Mouse (Mus musculus) c-Kit-positive CD71-positive TER-119-negative erythroid progenitor cells, embryonic 14.5 days (primary cell): Measurements from ENCODE around the gene Rps6.
"Not testable (repeated sequence)": the region's sequence is repeated elsewhere in the genome, so short reads cannot be mapped to it uniquely, and the experiment has no call there.

Source experiments
- DNase-seq: peaks from one replicate; pipeline ENCODE4 v3.0.0-alpha.2; 2013; ENCODE audit warnings: low read depth

Gene Rps6

GRCm38 (mm10) chr4:86852018-86852417, 5.2 kb downstream of the Rps6 start:
- no peak for DNase-seq

DNA sequence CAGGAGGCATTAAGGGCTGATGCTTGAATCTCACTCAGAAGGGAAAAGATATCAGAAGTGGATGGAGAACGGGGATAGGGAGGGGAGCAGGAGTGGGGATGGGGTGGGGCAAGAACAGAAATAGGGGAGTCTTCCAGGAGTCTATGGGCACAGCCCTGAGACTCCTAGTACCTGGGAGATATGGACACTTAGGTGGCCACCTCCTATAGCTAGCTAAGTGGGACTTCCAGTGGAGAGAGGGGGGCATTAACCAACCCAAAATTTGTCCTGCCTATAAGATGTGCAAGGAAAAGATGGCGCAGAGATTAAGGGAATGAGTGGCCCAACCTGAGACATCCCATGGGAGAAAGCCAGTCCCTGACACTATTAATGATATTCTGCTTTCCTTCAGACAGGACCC, 5.9 kb downstream of the Rps6 start:
- DNase-seq = no peak

GRCm38 (mm10) chr4:86847246-86847645, 10.0 kb downstream of the Rps6 start:
- DNase-seq = no peak

- no peak for DNase-seq
Measured at GRCm38 (mm10) chr4:86845384-86845783, 11.8 kb downstream of the Rps6 start.

DNA sequence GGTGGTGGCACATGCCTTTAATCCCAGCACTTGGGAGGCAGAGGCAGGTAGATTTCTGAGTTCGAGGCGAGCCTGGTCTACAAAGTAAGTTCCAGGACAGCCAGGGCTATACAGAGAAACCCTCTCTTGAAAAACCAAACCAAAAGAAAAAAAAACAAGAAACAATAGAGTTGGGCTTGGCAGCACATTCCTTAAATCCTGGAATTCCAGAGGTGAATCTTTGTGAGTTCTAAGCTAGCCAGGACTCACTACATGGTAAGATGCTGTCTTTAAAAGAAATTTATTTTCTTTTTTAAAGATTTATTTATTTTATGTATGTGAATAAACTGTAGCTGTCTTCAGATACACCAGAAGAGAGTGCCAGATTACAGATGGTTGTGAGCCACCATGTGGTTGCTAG, 16.1 kb downstream of the Rps6 start:
- DNase-seq = not testable (repeated sequence)

DNA sequence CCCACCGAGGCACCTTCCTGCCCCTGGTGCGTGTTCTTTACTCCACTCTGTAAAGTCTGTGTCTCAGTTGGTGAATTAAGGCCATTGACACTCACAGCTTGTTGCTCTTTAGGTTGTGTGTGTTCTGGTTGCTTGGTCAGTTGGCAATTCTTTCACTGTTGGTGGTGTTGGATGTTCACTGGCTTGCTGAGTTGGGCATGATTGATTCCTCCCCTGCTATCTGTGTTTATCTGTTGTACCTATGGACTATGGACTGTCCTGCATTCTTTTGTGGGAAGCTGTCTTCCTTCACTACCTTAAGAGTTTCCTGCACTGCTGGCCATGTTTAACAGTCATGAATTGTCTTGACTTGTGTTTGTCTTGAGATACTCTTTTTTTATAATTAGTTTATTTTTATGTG, 25.3 kb downstream of the Rps6 start:
- no peak for DNase-seq

DNA sequence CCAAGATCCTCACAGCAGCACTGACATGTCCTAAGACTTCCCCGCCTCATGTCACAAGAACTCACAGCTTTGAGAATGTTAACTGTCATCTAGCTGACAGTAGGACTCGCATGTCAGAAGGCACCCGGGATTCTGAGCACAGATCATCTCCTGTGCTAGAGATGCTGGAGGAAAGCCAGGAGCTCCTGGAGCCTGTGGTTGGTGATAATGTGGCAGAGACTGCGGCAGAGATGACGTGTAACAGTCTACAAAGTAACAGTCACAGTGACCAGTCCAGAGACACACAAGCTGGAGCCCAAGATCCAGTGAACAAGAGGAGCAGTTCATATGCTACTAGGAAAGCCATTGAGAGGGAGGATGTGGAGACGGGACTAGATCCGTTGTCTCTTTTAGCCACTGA, 32.1 kb downstream of the Rps6 start:
- DNase-seq = no peak

DNA sequence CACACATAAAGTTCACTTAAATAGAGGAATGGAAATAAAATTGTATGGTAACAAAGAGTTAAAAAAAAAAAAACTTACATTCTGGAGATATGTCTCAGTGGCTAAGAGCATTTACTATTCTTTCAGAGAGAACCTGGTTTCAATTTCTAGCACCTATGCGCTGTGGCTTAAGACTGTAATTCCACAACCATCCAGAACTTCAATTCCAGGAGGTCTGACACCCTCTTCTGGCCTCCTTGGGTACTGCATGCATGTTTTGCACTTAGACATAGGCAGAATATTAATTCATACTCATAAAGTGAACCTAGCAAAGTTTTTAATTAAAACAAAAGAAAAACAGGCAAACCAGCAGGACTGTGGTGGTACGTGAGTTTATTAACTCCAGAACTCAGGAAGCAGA, 34.0 kb downstream of the Rps6 start:
- peak; percentile 55 for DNase-seq

DNA sequence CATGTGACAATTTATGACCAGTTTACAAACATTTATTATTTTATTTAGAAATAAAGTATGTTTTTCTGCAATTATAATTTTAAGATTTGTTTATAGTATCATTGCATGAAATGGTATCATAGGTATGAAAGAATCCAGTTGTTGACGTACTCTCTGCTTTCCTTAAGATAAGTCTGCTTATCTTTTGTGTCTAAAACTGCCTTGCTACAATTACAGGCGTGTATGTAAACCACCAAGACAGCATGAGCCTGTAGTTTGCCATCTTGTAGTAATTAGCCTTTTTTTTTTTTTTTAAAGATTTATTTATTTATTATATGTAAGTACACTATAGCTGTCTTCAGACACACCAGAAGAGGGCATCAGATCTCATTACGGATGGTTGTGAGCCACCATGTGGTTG, 42.4 kb downstream of the Rps6 start:
- no peak for DNase-seq

- DNase-seq = no peak
Measured at GRCm38 (mm10) chr4:86810604-86811003, 46.6 kb downstream of the Rps6 start.
